Mouse (Mus musculus) lung, postnatal 0 days (tissue): ENCODE measurements at regions not wholly inside any gene's neighbourhood (a gene's known extent, or its start where the extent isn't known, plus 50 kb on each side); places are given as distances from the start of the nearest gene placed in this dataset.

Source experiments
- ATAC-seq: fragments of 200-750 bp; cut with Nextera tagmentation; 2 replicates; pipeline ENCODE4 v1.8.0; 2017; ENCODE audit warnings: moderate library complexity
- DNase-seq: peaks from one replicate; pipeline ENCODE4 v3.0.0-alpha.2; 2016; ENCODE audit warnings: low spot score
- H3K27ac ChIP-seq: fragments of 300-500 bp; sonication (generic); 2 replicates; pipeline ENCODE4 v1.5.1; 2014; ENCODE audit warnings: antibody characterized with exemption, mild to moderate bottlenecking, low read length, mixed read lengths
- H3K27me3 ChIP-seq: fragments of 300-500 bp; sonication (generic); replicated peaks from 2 replicates; pipeline ENCODE4 v1.6.1; 2014; ENCODE audit warnings: low read length, mixed read lengths; ENCODE audit not compliant: insufficient read depth
- H3K36me3 ChIP-seq: fragments of 300-500 bp; sonication (generic); 2 replicates; pipeline ENCODE4 v1.6.1; 2014; ENCODE audit warnings: low read length, mixed read lengths; ENCODE audit not compliant: insufficient read depth
- H3K4me1 ChIP-seq: fragments of 300-500 bp; sonication (generic); 2 replicates; pipeline ENCODE4 v1.6.1; 2014; ENCODE audit warnings: antibody characterized with exemption, low read depth, low read length, mixed read lengths; ENCODE audit not compliant: insufficient read depth
- H3K4me2 ChIP-seq: fragments of 300-500 bp; sonication (generic); replicated peaks from 2 replicates; pipeline ENCODE4 v1.6.1; 2014; ENCODE audit warnings: low read depth, mild to moderate bottlenecking, low read length, moderate library complexity, mixed read lengths
- H3K4me3 ChIP-seq: fragments of 300-500 bp; sonication (generic); 2 replicates; pipeline ENCODE4 v1.5.1; 2014; ENCODE audit warnings: low read depth, low read length
- H3K9ac ChIP-seq: fragments of 300-500 bp; sonication (generic); replicated peaks from 2 replicates; pipeline ENCODE4 v1.6.1; 2014; ENCODE audit warnings: low read depth, mild to moderate bottlenecking
- H3K9me3 ChIP-seq: fragments of 300-500 bp; sonication (generic); 2 replicates; pipeline ENCODE4 v1.6.1; 2016; ENCODE audit warnings: low read length, mixed read lengths
- CTCF ChIP-seq: IDR thresholded peaks from 2 replicates; pipeline ENCODE4 v1.5.1; 2016; ENCODE audit warnings: antibody characterized with exemption, mild to moderate bottlenecking
- EP300 ChIP-seq: IDR thresholded peaks from 2 replicates; pipeline ENCODE4 v1.6.1; 2016; ENCODE audit warnings: antibody characterized with exemption, mild to moderate bottlenecking, control low read depth
- WGBS: fragments of 180-500 bp; shearing (Covaris S2); extraction: QIAGEN DNeasy Blood & Tissue Kit; methylation state at CpG from one replicate; pipeline ENCODE4 v1.1.7; 2014; 5-methylcytosine and 5-hydroxymethylcytosine counted together

- ATAC-seq (peak; percentile 49), DNase-seq (peak; percentile 24)
- Histone ChIP-seq H3K27me3 (no peaks in the 10 kb centered on the region), H3K36me3 (no peaks in the 10 kb centered on the region), H3K4me1 (no peaks in the 10 kb centered on the region), H3K27ac (no peak overlapping the region), H3K9ac (no peak overlapping the region), H3K4me2 (no peak overlapping the region), H3K4me3 (no peak overlapping the region), H3K9me3 (no peaks in the 10 kb centered on the region)
- TF ChIP-seq CTCF (no peak), EP300 (no peak)
- WGBS, result 23% methylated on average over 4 of the region's 4 CpGs
These were observed 165.5 kb upstream of the Ift57 start for GRCm38 (mm10) chr16:49533498-49533998.

GRCm38 (mm10) chr16:49550231-49550630 lies 148.8 kb upstream of the Ift57 start:
- no peak for DNase-seq
- Histone ChIP-seq H3K27me3 (no peaks in the 10 kb centered on the region), H3K4me1 (no peaks in the 10 kb centered on the region), H3K27ac (no peak overlapping the region), H3K9ac (no peak overlapping the region), H3K4me2 (no peak overlapping the region), H3K4me3 (no peak overlapping the region), H3K9me3 (no peaks in the 10 kb centered on the region), H3K36me3 (no peaks in the 10 kb centered on the region)
- ATAC-seq, result no peak
- WGBS, result 70% methylated on average over 3 of the region's 3 CpGs
- TF ChIP-seq EP300 (no peak), CTCF (no peak)

- WGBS, result 90% methylated on average over 2 of the region's 2 CpGs
- Histone ChIP-seq H3K9ac (no peak overlapping the region), H3K36me3 (no peaks in the 10 kb centered on the region), H3K4me3 (no peak overlapping the region), H3K4me2 (no peak overlapping the region), H3K27me3 (no peaks in the 10 kb centered on the region), H3K9me3 (no peaks in the 10 kb centered on the region), H3K27ac (no peak overlapping the region), H3K4me1 (no peaks in the 10 kb centered on the region)
- no peak for TF ChIP-seq EP300
- TF ChIP-seq CTCF, result no peak
- DNase-seq (no peak), ATAC-seq (no peak)
These were observed 129.0 kb upstream of the Ift57 start for GRCm38 (mm10) chr16:49570031-49570430.

GRCm38 (mm10) chr16:49572485-49573170 lies 126.4 kb upstream of the Ift57 start:
- DNase-seq, result peak; percentile 46
- Histone ChIP-seq H3K4me2 (no peak overlapping the region), H3K4me1 (no peaks in the 10 kb centered on the region), H3K9me3 (no peaks in the 10 kb centered on the region), H3K9ac (no peak overlapping the region), H3K27ac (no peak overlapping the region), H3K4me3 (no peak overlapping the region), H3K36me3 (no peaks in the 10 kb centered on the region), H3K27me3 (no peaks in the 10 kb centered on the region)
- TF ChIP-seq EP300, result 0 out of 2 replicates have a peak, but pooled peaks have one; percentile 24
- TF ChIP-seq CTCF, result no peak
- WGBS, result 55% methylated on average over 12 of the region's 12 CpGs
- no peak; the same call in 1 of the 2 replicates for ATAC-seq

- 55% methylated on average over 3 of the region's 3 CpGs for WGBS
These were observed 125.9 kb upstream of the Ift57 start for GRCm38 (mm10) chr16:49573171-49573517.

GRCm38 (mm10) chr16:49578976-49579375 lies 120.1 kb upstream of the Ift57 start:
- Histone ChIP-seq H3K4me2 (no peak overlapping the region), H3K27ac (no peak overlapping the region), H3K9ac (no peak overlapping the region), H3K4me3 (no peak overlapping the region), H3K9me3 (no peaks in the 10 kb centered on the region), H3K36me3 (no peaks in the 10 kb centered on the region), H3K27me3 (no peaks in the 10 kb centered on the region), H3K4me1 (no peaks in the 10 kb centered on the region)
- WGBS, result 42% methylated on average over 4 of the region's 4 CpGs
- peak; percentile 9 for DNase-seq
- 0 out of 2 replicates have a peak, but pooled peaks have one; percentile 26 for TF ChIP-seq EP300
- TF ChIP-seq CTCF, result no peak
- no peak for ATAC-seq

More at GRCm38 (mm10) chr16:49573171-49573517, 125.9 kb upstream of the Ift57 start:
- no peak for DNase-seq
- no peaks in the 10 kb centered on the region for H3K4me1 ChIP-seq
- no peak for ATAC-seq
- H3K27ac ChIP-seq, result no peak overlapping the region
- no peak overlapping the region for H3K4me2 ChIP-seq
- H3K9me3 ChIP-seq, result no peaks in the 10 kb centered on the region
- H3K9ac ChIP-seq, result no peak overlapping the region
- no peaks in the 10 kb centered on the region for H3K36me3 ChIP-seq
- H3K27me3 ChIP-seq, result no peaks in the 10 kb centered on the region
- H3K4me3 ChIP-seq, result no peak overlapping the region
- TF ChIP-seq EP300, result no peak
- no peak for TF ChIP-seq CTCF
